Mouse (Mus musculus) ES-E14 (cell line): ENCODE data around the gene Hibch. TPM values are rescaled to one million over a fixed set of nuclear protein-coding genes. Genes with fewer than 3 reads are reported as not detected.

Experiments
- DNase-seq: peaks from one replicate; pipeline ENCODE4 v3.0.0-alpha.2; 2013; ENCODE audit warnings: low read depth, low spot score
- H3K27ac ChIP-seq: 2 replicates; pipeline ENCODE4 v1.5.1; 2012; ENCODE audit warnings: low read depth, mild to moderate bottlenecking, low read length, moderate library complexity, mixed read lengths; ENCODE audit not compliant: poor library complexity, insufficient read depth, severe bottlenecking
- H3K36me3 ChIP-seq: 2 replicates; pipeline ENCODE4 v1.6.1; 2012; ENCODE audit warnings: mild to moderate bottlenecking, low read length, moderate library complexity, mixed read lengths; ENCODE audit not compliant: control insufficient read depth, poor library complexity, insufficient read depth, severe bottlenecking
- H3K4me1 ChIP-seq, 2 experiments: fragments of 150-350 bp in 1 of 2; sonication (generic) in 1 of 2; 2 replicates each; pipeline ENCODE4 v1.6.1; 2012; ENCODE audit warnings: low read length in 2 of 2, mild to moderate bottlenecking in 1 of 2, mixed read lengths in 1 of 2; ENCODE audit not compliant: control insufficient read depth in 2 of 2, insufficient read depth in 2 of 2, poor library complexity in 1 of 2
- H3K4me3 ChIP-seq, 2 experiments: fragments of 150-350 bp in 1 of 2; sonication (generic) in 1 of 2; 2 replicates each; pipeline ENCODE4 v1.5.1; 2012; ENCODE audit warnings: low read length in 2 of 2, low read depth in 1 of 2, mild to moderate bottlenecking in 1 of 2, mixed read lengths in 1 of 2; ENCODE audit not compliant: insufficient read depth in 1 of 2, poor library complexity in 1 of 2, severe bottlenecking in 1 of 2
- H3K9ac ChIP-seq: 2 replicates; pipeline ENCODE4 v1.6.1; 2012; ENCODE audit warnings: low read depth, mild to moderate bottlenecking, low read length, mixed read lengths; ENCODE audit not compliant: poor library complexity, insufficient read depth, severe bottlenecking
- H3K9me3 ChIP-seq: fragments of 150-350 bp; sonication (generic); 2 replicates; pipeline ENCODE4 v1.6.1; 2012; ENCODE audit warnings: low read depth, mild to moderate bottlenecking, low read length; ENCODE audit not compliant: control insufficient read depth, insufficient read depth
- CHD2 ChIP-seq: IDR thresholded peaks from 2 replicates; pipeline ENCODE4 v1.6.1; 2014; ENCODE audit warnings: mild to moderate bottlenecking, low read depth, low read length, inconsistent platforms
- HCFC1 ChIP-seq: IDR thresholded peaks from 2 replicates; pipeline ENCODE4 v1.6.1; 2012; ENCODE audit warnings: low read length, inconsistent platforms, borderline replicate concordance; ENCODE audit not compliant: insufficient read depth
- MAFK ChIP-seq: IDR thresholded peaks from 2 replicates; pipeline ENCODE4 v1.6.1; 2014; ENCODE audit warnings: mild to moderate bottlenecking, low read depth, low read length, inconsistent platforms; ENCODE audit not compliant: insufficient read depth
- ZC3H11A ChIP-seq: IDR thresholded peaks from 2 replicates; pipeline ENCODE4 v1.6.1; 2012; ENCODE audit warnings: low read depth, mild to moderate bottlenecking, inconsistent platforms, low read length, borderline replicate concordance
- ZNF384 ChIP-seq: IDR thresholded peaks from 2 replicates; pipeline ENCODE4 v1.6.1; 2012; ENCODE audit warnings: low read depth, low read length, inconsistent platforms
- in situ Hi-C, 2 experiments: fragments of 600-800 bp; cut with MboI; formaldehyde crosslinking; loops; one replicate each; pipeline ENCODE4 v1.15.1; 2025; ENCODE audit warnings: low sequenced_read_pairs in 2 of 2, inconsistent platforms in 1 of 2; ENCODE audit not compliant: unreplicated experiment in 2 of 2
- total RNA-seq: library from RNA; depleted of rRNA; stranded (reverse); fragments of 300-350 nt; gene quantifications from 2 replicates; pipeline ENCODE4 v1.2.3, GENCODE M21; 2012

The Hibch gene
- total RNA-seq, 1 experiment, result 12.9 TPM

DNA sequence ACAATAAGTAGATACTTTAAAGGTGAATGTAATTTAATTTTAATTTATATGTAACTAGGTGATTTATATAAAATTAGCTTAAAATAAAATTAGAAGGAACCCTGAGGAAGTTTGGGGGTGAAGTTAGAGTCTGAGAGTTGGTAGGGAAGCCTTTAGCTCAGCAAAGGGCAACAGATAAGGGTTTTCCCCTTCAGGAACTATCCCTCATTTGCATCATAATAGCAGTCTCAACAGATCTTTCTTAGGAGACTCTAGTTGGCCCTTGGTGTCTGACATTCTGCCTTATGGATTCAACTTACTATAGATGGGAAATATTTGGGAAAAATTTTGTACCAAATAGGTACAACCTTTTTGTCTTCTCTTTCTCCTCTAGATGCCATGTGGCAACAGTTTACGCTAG lies 19.5 kb downstream of the Hibch start:
- Histone ChIP-seq H3K9me3 (no peaks in the 10 kb centered on the region), H3K27ac (no peak overlapping the region), H3K36me3 (no peaks in the 10 kb centered on the region; the same call in 1 of the 2 replicates), H3K4me1 (peaks cover 4 to 5% of the 10 kb centered on the region in 2 experiments; a peak in 3 of 4 replicates), H3K4me3 (no peak overlapping the region), H3K9ac (no peak overlapping the region)
- in situ Hi-C loops, result no loop called here
- no peak for TF ChIP-seq MAFK
- no peak for TF ChIP-seq CHD2
- TF ChIP-seq HCFC1, result no peak
- no peak for TF ChIP-seq ZC3H11A
- TF ChIP-seq ZNF384, result no peak
- no peak for DNase-seq

DNA sequence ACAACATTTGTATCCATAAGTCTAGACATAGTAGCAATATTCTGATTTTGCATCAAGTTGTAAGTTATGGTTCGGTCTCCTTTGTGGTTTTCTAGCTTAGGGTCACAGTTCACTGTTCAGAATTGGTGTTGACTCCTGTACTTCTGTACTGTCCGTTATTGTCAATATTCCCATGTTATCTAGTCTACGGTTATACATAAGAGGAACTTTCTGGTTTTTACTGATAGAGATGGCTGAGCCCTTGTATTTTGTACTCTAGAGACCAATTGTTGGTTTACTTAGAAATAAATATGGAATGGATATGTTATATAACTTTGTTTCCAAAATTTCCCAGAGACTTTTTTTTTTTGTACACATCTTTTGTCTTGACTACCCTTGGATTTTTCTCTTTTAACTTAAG lies 21.3 kb downstream of the Hibch start:
- no peaks in the 10 kb centered on the region for H3K9me3 ChIP-seq
- no peaks in the 10 kb centered on the region for H3K36me3 ChIP-seq
- no peak overlapping the region for H3K9ac ChIP-seq
- H3K4me3 ChIP-seq, result no peak overlapping the region
- H3K4me1 ChIP-seq, result peaks cover 4 to 5% of the 10 kb centered on the region in 2 experiments; a peak in 3 of 4 replicates
- no peak for DNase-seq
- no peak overlapping the region for H3K27ac ChIP-seq
- in situ Hi-C loops, result no loop called here
- no peak for TF ChIP-seq HCFC1
- TF ChIP-seq ZC3H11A, result no peak
- TF ChIP-seq CHD2, result no peak
- TF ChIP-seq MAFK, result no peak
- TF ChIP-seq ZNF384, result no peak

GRCm38 (mm10) chr1:52867876-52868275 lies 23.1 kb downstream of the Hibch start:
- in situ Hi-C loops, result no loop called here
- Histone ChIP-seq H3K36me3 (no peaks in the 10 kb centered on the region), H3K4me3 (no peak overlapping the region), H3K4me1 (peaks cover 4 to 5% of the 10 kb centered on the region in 2 experiments; a peak in 3 of 4 replicates), H3K27ac (no peak overlapping the region), H3K9me3 (no peaks in the 10 kb centered on the region), H3K9ac (no peak overlapping the region)
- no peak for DNase-seq
- TF ChIP-seq MAFK (no peak), ZC3H11A (no peak), CHD2 (no peak), HCFC1 (no peak), ZNF384 (no peak)

GRCm38 (mm10) chr1:52884208-52884607 lies 39.5 kb downstream of the Hibch start:
- in situ Hi-C loops, result no loop called here
- Histone ChIP-seq H3K4me1 (no peaks in the 10 kb centered on the region), H3K36me3 (no peaks in the 10 kb centered on the region), H3K9ac (no peak overlapping the region), H3K27ac (no peak overlapping the region), H3K9me3 (no peaks in the 10 kb centered on the region), H3K4me3 (no peak overlapping the region)
- no peak for DNase-seq
- TF ChIP-seq ZC3H11A (no peak), CHD2 (no peak), MAFK (no peak), ZNF384 (no peak), HCFC1 (no peak)

GRCm38 (mm10) chr1:52909783-52910182 lies 65.1 kb downstream of the Hibch start:
- Histone ChIP-seq H3K27ac (no peak overlapping the region), H3K36me3 (no peaks in the 10 kb centered on the region; the same call in 1 of the 2 replicates), H3K4me1 (no peaks in the 10 kb centered on the region), H3K9ac (no peak overlapping the region), H3K9me3 (no peaks in the 10 kb centered on the region), H3K4me3 (no peak overlapping the region)
- no peak for DNase-seq
- TF ChIP-seq CHD2 (no peak), HCFC1 (no peak), ZC3H11A (no peak), ZNF384 (no peak), MAFK (no peak)
- in situ Hi-C loops, result no loop called here
